Mouse (Mus musculus): ENCODE measurements around the gene Shc4.

DNA sequence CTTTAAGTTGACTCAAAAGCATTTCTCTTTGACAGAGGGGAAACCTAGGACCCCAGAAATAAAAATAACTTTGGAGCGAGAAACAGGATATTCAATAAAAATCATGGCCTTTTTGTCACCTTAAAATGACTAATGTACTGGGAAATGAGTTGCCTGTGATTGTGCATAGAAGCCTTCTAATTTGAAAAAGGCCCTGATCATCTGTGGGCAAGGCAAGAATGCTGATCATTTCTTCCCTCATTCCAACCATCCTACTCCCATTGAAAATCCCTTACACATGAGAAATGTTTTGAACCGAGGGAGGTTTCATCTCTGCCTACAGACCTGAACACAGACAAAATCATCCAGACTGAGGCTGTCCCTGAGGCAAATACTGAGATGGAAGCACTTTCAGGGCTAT, 21.1 kb downstream of the Shc4 start:
- TF ChIP-seq MAX (IDR thresholded peaks at IDR 0.05; ENCODE audit: low read depth) = no peak
- TF ChIP-seq CEBPB (IDR thresholded peaks at IDR 0.05; ENCODE audit: insufficient read depth, poor library complexity, severe bottlenecking) = no peak
- TF ChIP-seq MYOD1 (IDR thresholded peaks at IDR 0.05; ENCODE audit: control insufficient read depth in 1 of 3, insufficient read length in 2 of 3, low read depth in 2 of 3) = no peak
- no peak for TF ChIP-seq POLR2A (IDR thresholded peaks at IDR 0.05; ENCODE audit: insufficient read length, low read depth)

Data from myocyte (in vitro differentiated cells).